Mouse (Mus musculus): ENCODE measurements at regions not wholly inside any gene's neighbourhood (a gene's known extent, or its start where the extent isn't known, plus 50 kb on each side); places are given as distances from the start of the nearest gene placed in this dataset.

DNA sequence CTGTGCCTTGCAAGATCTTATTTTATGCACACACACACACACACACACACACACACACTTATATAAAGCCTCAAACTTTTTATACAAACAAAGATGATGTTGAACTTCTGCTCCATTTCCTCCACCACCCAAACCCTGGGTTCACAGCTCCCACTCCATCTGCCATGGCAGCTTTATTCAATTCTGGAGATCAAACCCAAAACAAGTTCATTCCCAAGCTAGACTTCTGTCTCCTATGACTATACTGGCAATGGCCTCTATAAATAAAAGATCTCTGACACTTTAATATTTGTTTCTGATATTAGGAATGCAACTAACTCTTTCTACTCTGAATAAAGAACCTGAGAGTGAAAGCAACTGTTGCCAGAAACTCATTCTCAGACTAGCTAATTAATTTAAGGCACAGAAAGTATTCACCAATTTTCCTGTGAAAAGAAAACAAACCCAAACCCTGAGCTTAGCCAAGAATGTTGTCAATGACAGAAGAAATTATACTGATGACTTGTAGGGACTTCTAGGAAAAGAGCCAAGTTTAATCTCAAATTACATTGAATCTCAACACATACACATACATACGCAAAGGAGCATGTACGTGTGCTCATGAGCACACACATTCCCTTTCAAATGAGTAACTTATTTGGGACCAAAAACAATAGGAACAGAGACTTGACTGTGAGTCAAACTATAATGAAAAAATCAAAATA lies 695.1 kb upstream of the 4930412O13Rik start:
- ATAC-seq (replicated peaks; ENCODE audit: insufficient number of reproducible peaks, insufficient read depth, low FRiP score, low read depth), result no peak
- no peak overlapping the region for H3K9ac ChIP-seq
- H3K4me2 ChIP-seq, result no peak overlapping the region
- H3K36me3 ChIP-seq, result no peaks in the 10 kb centered on the region
- H3K27me3 ChIP-seq, result no peaks in the 10 kb centered on the region
- WGBS, result 58% methylated on average over 2 of the region's 2 CpGs
- no peak overlapping the region for H3K4me3 ChIP-seq
- no peaks in the 10 kb centered on the region for H3K9me3 ChIP-seq (replicated peaks)
- H3K4me1 ChIP-seq (replicated peaks), result no peaks in the 10 kb centered on the region
- H3K27ac ChIP-seq, result no peak overlapping the region

DNA sequence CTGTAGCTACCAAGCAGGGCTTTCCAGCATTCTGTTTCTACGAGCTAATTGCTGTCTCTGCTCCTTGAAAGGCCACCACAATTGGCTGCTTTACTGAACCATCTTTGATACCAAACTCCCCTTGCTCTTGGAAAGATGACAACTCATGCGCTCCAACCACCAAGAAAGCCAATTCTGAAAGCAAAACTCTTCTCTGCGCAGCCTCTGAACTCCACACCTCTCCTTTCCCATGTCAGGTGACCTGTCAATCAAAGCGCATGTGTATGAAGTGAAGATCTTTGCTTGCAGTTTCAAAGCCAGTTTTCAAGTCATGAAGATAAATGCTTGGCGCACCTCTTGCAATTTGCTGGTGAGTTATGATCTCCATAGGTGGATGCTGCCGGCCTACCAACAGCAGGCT lies 687.9 kb upstream of the 4930412O13Rik start:
- H3K4me2 ChIP-seq, result no peak overlapping the region
- H3K9me3 ChIP-seq (replicated peaks), result no peaks in the 10 kb centered on the region
- 81% methylated on average over 6 of the region's 6 CpGs for WGBS
- no peak for ATAC-seq (replicated peaks; ENCODE audit: insufficient number of reproducible peaks, insufficient read depth, low FRiP score, low read depth)
- no peaks in the 10 kb centered on the region for H3K36me3 ChIP-seq
- no peak overlapping the region for H3K27ac ChIP-seq
- no peak overlapping the region for H3K9ac ChIP-seq
- no peak overlapping the region for H3K4me3 ChIP-seq
- H3K4me1 ChIP-seq (replicated peaks), result no peaks in the 10 kb centered on the region
- H3K27me3 ChIP-seq, result no peaks in the 10 kb centered on the region

DNA sequence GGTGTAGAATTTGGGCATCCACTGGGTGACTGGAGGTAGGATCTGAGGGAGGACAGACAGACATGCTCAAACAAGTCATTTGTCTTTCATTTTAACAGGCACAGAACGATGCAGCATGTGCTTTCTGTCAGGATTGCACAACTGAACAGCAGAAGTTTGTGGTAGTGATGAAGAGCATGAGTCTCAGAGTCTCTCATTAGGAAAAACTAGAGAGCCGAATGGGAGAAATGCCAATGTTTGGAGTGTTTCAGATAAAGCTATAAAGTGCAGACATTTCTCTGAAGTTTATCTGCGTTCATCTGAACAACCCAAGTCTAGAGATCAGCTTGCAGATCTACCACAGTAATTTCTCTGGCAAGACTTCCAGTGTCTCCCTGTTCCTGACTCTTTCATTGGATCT lies 684.0 kb upstream of the 4930412O13Rik start:
- Histone ChIP-seq H3K4me3 (no peak overlapping the region), H3K36me3 (no peaks in the 10 kb centered on the region), H3K4me2 (no peak overlapping the region), H3K9me3 (replicated peaks) (no peaks in the 10 kb centered on the region), H3K27ac (no peak overlapping the region), H3K27me3 (no peaks in the 10 kb centered on the region), H3K9ac (no peak overlapping the region), H3K4me1 (replicated peaks) (no peaks in the 10 kb centered on the region)
- 36% methylated on average over 3 of the region's 3 CpGs for WGBS
- no peak for ATAC-seq (replicated peaks; ENCODE audit: insufficient number of reproducible peaks, insufficient read depth, low FRiP score, low read depth)

DNA sequence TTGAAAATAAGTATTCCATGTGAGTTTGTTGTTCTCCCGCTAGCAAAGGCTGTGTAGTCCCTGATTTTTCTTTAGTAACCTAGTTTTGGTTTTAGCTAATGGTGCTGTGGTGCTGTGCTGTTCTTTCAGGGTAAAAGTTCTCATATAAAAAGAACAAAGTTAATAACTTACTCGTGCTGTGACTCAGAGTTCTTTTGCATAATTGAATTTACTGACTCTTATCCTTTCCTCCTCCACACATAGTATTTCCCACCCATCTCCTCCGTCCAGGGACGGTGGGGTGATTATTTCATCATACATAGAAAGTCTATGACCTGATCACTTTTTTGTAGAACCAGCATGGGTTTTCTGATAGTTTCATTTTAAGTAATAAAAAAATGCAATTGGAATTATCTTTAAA lies 673.1 kb upstream of the 4930412O13Rik start:
- Histone ChIP-seq H3K27me3 (no peaks in the 10 kb centered on the region), H3K4me1 (replicated peaks) (no peaks in the 10 kb centered on the region), H3K9me3 (replicated peaks) (no peaks in the 10 kb centered on the region), H3K4me3 (no peak overlapping the region), H3K9ac (no peak overlapping the region), H3K27ac (no peak overlapping the region), H3K36me3 (no peaks in the 10 kb centered on the region), H3K4me2 (no peak overlapping the region)
- ATAC-seq (replicated peaks; ENCODE audit: insufficient number of reproducible peaks, insufficient read depth, low FRiP score, low read depth), result no peak
- WGBS, result 77% methylated on average over 4 of the region's 4 CpGs
